Mouse (Mus musculus) mesoderm, embryonic 11.5 days (tissue): ENCODE results near the gene Fyb.
A peak's percentile ranks its signal among the peaks of the same experiment; 100 is the strongest.

Experiments used
- DNase-seq: peaks from one replicate; pipeline ENCODE4 v3.0.0-alpha.2; 2012; ENCODE audit warnings: low read depth, low spot score

Gene Fyb

DNA sequence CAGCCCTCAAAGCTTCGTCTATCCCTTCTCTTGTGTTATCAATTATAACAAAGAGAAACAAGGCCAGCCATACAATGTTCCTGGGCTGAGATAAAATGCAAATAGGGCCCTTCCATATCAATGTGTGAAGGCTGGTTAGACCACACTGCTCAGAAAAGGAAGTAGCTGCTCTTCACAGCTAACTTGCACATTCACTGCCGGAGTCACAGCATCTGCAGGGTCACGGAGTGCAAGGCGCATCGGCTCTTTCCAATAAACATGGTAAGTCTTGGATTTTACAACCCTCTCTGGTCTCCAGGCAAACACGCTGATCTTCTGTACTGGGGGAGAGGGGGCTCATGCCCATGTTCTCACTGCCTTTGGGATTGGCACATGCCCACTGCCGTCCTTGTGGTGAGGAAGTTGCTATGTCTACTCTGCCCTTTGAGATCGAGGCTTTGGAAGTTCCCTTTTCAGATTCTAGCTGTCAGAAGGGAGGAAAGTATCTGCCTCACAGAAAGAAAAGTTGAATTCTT, at the start of gene Fyb:
Gene Fyb (plus strand): TSS at position 201 of the 515 bp plus-strand sequence.
- DNase-seq: no peak

GRCm38 (mm10) chr15:6483561-6483960, 39.1 kb upstream of the Fyb start:
- no peak for DNase-seq

GRCm38 (mm10) chr15:6492386-6492785, 30.3 kb upstream of the Fyb start:
- DNase-seq: no peak

DNA sequence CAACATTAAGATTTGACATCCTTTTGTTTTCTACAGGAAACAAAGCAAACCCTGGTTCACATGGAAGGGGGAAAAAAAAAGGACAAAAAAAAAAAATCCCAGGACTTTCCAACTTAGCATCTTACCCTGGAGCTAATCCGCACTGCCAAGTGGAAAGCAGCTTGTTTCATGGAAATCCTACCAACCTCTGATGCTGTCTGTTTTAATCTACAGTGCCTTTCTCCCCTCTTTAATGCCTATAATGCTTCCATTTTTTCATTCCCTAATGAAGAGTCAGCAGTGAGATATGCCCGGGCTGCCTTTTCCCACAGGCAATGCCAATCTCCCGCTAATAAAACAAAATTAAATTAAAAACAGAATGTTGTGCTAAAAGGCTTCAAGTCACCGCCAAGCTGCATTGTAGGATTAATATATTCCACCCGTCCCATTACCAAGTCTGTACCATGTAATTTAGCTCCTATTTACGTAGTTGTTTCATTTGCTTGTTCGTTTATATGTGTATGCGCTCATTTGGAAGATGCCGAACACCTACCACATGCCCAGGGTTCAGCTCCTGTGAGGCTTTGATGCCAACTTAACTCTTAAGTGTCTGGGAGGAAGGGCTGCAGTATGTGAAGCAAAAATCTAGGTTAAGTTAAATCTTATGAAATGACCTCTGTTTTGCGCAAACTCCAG, 24.1 kb upstream of the Fyb start:
- DNase-seq: no peak

GRCm38 (mm10) chr15:6500787-6501186, 21.9 kb upstream of the Fyb start:
- DNase-seq: peak; percentile 13

GRCm38 (mm10) chr15:6517525-6517924, 5.1 kb upstream of the Fyb start:
- no peak for DNase-seq

GRCm38 (mm10) chr15:6519417-6520255, 3.0 kb upstream of the Fyb start:
- no peak for DNase-seq

- DNase-seq: no peak
Observed at GRCm38 (mm10) chr15:6520505-6521155, 2.0 kb upstream of the Fyb start.

GRCm38 (mm10) chr15:6524801-6525200, 2.1 kb downstream of the Fyb start:
- DNase-seq: no peak

GRCm38 (mm10) chr15:6525386-6525785, 2.7 kb downstream of the Fyb start:
- no peak for DNase-seq

DNA sequence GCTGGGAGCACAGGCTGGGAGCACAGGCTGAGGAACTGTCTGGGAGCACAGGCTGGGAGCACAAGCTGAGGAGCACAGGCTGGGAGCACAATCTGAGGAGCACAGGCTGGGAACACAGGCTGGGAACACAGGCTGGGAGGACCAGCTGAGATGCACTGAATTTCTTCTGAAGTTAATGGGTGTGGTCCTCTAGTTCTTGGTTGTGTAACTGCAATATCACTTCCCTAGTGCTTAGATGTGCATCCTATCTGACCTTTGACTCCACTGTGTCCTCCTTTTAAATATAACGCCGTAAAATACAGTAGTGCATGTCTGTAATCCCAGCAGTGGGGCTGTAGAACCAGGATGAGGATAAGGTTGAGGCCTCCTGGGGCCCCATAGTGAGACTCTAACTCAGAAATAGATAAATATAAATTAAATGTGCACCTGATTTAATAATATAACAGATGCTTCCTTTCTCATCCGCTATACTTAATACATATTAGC, 11.2 kb downstream of the Fyb start:
- DNase-seq: no peak

- no peak for DNase-seq
Observed at GRCm38 (mm10) chr15:6534592-6534991, 11.9 kb downstream of the Fyb start.

- DNase-seq: no peak
Observed at GRCm38 (mm10) chr15:6539639-6540338, 17.1 kb downstream of the Fyb start.

DNA sequence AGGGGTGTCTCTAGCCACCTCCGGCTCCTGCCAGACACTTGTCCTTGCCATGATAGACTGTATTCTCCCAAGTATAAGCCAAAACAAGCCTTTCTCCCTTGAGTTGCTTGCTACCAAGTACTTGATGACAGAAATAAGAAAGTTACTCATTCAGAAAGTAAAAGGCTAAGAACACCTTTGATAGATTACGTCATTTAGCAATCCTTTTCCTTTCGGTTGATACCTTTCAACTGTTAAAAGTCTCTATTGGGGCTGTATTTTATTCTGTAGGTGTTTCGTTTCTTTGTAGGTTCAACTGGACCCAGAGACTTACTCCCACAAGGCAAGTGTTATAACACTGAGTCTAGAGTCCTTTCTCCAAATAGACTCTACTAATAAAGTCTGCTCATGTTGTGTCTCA, 26.3 kb downstream of the Fyb start:
- DNase-seq: no peak

- DNase-seq: no peak
Observed at GRCm38 (mm10) chr15:6551875-6552274, 29.2 kb downstream of the Fyb start.

GRCm38 (mm10) chr15:6554742-6555141, 32.1 kb downstream of the Fyb start:
- DNase-seq: no peak

DNA sequence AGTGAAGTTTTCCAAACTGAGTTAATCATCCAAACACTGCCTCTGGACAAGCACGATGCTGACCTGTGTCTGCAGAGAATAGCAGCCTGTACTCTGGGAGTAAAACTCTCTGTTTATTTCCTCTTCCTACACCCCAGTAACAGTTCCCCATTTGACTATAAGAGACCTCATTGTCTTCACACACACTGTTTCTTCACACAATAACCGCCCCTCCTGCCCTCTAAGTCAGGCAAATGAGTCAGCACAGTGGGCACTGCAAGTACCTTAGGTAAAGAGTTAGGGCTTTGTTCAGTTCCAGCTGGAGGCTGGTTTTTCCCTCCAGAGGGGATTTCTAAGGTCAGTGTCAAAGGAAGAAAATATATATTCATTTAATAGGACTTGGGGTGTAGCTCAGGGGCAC, 32.9 kb downstream of the Fyb start:
- peak; percentile 24 for DNase-seq

GRCm38 (mm10) chr15:6556272-6556671, 33.6 kb downstream of the Fyb start:
- DNase-seq: no peak

DNA sequence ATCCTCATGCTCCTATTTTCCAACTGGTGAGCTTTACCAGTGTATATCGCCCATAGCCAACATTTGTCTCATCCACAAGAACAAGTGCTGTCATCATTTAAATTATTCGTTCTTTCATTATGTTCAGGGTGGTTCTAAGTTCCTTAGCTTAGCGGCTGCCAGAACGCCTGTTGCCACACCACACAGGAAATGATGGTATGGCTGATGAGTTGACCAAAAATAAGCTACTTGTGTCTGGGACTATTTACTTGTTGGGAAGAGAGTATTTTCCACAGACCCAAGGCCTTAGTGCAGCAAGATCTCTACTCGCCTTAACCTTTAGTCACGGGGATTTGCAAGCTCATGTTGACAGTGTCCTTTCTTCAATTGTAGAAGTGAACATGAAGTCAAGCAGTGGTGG, 34.3 kb downstream of the Fyb start:
- DNase-seq: no peak

DNA sequence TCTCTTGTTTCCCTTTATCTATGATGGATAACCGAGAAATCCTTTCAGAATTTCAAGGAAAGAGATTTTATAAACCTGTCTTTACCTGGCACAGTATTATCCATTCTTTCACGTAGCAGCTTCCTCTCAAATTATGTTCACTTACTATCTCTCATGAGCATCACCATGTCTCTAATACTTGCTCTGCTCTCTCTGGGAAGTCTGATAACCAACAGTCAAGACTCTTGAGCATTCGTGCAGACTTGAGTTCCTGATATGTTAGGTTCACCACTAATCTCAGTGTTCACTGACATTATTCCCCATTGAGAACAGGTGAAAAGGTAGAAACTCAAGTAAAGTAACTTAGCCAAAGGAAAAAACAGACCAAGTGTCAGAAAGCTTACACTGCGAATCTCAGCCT, 34.9 kb downstream of the Fyb start:
- DNase-seq: no peak

- peak; percentile 30 for DNase-seq
Observed at GRCm38 (mm10) chr15:6559188-6559587, 36.5 kb downstream of the Fyb start.

- no peak for DNase-seq
Observed at GRCm38 (mm10) chr15:6560696-6561095, 38.0 kb downstream of the Fyb start.
